Mouse (Mus musculus) lung, adult 2 months (tissue): ENCODE results near the gene Cdk4.
"Not testable (repeated sequence)": the region's sequence is repeated elsewhere in the genome, so short reads cannot be mapped to it uniquely, and the experiment has no call there.

Experiments used
- CTCF ChIP-seq: fragments of 200-500 bp; IDR thresholded peaks from 2 replicates; pipeline ENCODE4 v1.5.1; 2011; ENCODE audit warnings: mild to moderate bottlenecking, low read length, control low read depth; ENCODE audit not compliant: insufficient read depth
- POLR2A ChIP-seq: fragments of 200-500 bp; IDR thresholded peaks from 2 replicates; pipeline ENCODE4 v1.6.1; 2011; ENCODE audit warnings: low read depth, mild to moderate bottlenecking, control low read depth, low read length, borderline replicate concordance; ENCODE audit errors: extremely low read depth

DNA sequence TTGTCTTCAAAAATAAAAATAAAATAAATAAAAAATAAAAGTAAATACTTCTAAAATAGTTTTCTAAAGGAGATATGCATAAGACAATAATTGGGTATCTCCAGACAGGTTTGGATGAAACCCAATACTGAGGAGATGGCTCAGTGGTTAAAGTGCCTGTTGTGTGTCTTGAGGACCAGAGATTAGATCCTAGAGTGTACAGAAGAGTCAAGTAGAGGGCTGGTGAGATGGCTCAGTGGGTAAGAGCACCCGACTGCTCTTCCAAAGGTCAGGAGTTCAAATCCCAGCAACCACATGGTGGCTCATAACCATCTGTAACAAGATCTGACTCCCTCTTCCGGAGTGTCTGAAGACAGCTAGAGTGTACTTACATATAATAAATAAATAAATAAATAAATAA is 9.6 kb downstream of the Cdk4 start:
- not testable (repeated sequence) for TF ChIP-seq CTCF, POLR2A
